Mouse (Mus musculus) forebrain, embryonic 11.5 days (tissue): Measurements from ENCODE around the gene Coq9. TPM values are rescaled to one million over a fixed set of nuclear protein-coding genes. Genes with fewer than 3 reads are reported as not detected.

Experiments
- ATAC-seq: fragments of 200-750 bp; cut with Nextera tagmentation; replicated peaks from 2 replicates; pipeline ENCODE4 v1.8.0; 2017; ENCODE audit warnings: moderate TSS enrichment; ENCODE audit not compliant: low FRiP score
- DNase-seq: peaks from one replicate; pipeline ENCODE4 v3.0.0-alpha.2; 2017; ENCODE audit warnings: low spot score
- H3K27ac ChIP-seq: fragments of 300-500 bp; sonication (generic); 2 replicates; pipeline ENCODE4 v1.5.1; 2014; ENCODE audit warnings: low read depth, low read length
- H3K27me3 ChIP-seq: fragments of 300-500 bp; sonication (generic); 2 replicates; pipeline ENCODE4 v1.6.1; 2014; ENCODE audit warnings: mild to moderate bottlenecking, low read length, mixed read lengths; ENCODE audit not compliant: control insufficient read depth, insufficient read depth
- H3K36me3 ChIP-seq: fragments of 300-500 bp; sonication (generic); 2 replicates; pipeline ENCODE4 v1.6.1; 2014; ENCODE audit warnings: mild to moderate bottlenecking, low read length, moderate library complexity, mixed read lengths; ENCODE audit not compliant: control insufficient read depth, insufficient read depth
- H3K4me1 ChIP-seq: fragments of 300-500 bp; sonication (generic); replicated peaks from 2 replicates; pipeline ENCODE4 v1.6.1; 2014; ENCODE audit warnings: low read length, mixed read lengths; ENCODE audit not compliant: control insufficient read depth, insufficient read depth
- H3K4me2 ChIP-seq: fragments of 300-500 bp; sonication (generic); 2 replicates; pipeline ENCODE4 v1.6.1; 2014; ENCODE audit warnings: low read depth, mild to moderate bottlenecking, low read length, moderate library complexity, mixed read lengths; ENCODE audit not compliant: severe bottlenecking
- H3K4me3 ChIP-seq: fragments of 300-500 bp; sonication (generic); 2 replicates; pipeline ENCODE4 v1.5.1; 2014; ENCODE audit warnings: low read depth, low read length
- H3K9ac ChIP-seq: fragments of 300-500 bp; sonication (generic); 2 replicates; pipeline ENCODE4 v1.6.1; 2014; ENCODE audit warnings: low read length
- H3K9me3 ChIP-seq: fragments of 300-500 bp; sonication (generic); 2 replicates; pipeline ENCODE4 v1.6.1; 2016; ENCODE audit warnings: low read length, mixed read lengths; ENCODE audit not compliant: control insufficient read depth
- WGBS: fragments of 180-500 bp; shearing (Covaris S2); extraction: QIAGEN DNeasy Blood & Tissue Kit; methylation state at CpG from one replicate; pipeline ENCODE4 v1.1.7; 2014; 5-methylcytosine and 5-hydroxymethylcytosine counted together
- polyA plus RNA-seq: library from polyadenylated mRNA; unstranded; fragments of >200 nt; fragmentation: Nextera tagmentation; extraction: Ambion mirVana; gene quantifications from 2 replicates; pipeline ENCODE4 v1.2.1, GENCODE M21; 2014

The Coq9 gene
- polyA plus RNA-seq, 1 experiment from 2014 or later, result 53.7 TPM

DNA sequence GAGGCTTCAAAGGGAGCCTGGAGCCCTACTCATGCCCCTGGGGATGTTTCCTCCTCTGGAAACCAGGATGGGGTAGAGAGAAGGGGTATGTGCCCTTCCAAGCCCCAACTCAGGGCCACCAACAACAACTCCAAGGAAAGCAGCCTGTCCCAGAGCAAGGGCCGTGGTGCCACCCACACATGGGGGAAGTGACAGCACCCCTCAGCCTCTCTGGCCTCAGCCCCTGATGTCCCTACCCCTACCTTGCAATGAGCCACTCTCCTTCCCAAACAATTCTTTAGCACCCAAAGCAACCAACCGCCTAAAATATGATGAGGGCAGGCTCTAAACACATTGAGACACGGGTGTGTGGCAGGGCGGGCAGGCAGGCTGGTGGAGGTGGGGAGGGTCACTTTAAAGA, 31.9 kb downstream of the Coq9 start:
- H3K36me3 ChIP-seq, result no peaks in the 10 kb centered on the region; the same call in 1 of the 2 replicates
- H3K4me3 ChIP-seq, result peak overlapping the region; percentile 37; the same call in 1 of the 2 replicates
- ATAC-seq (no peak), DNase-seq (no peak)
- H3K9me3 ChIP-seq, result no peaks in the 10 kb centered on the region
- peak overlapping the region; percentile 76 for H3K4me2 ChIP-seq
- H3K27ac ChIP-seq, result no peak overlapping the region
- peaks cover 16% of the 10 kb centered on the region; the same call in 1 of the 2 replicates for H3K4me1 ChIP-seq
- H3K27me3 ChIP-seq, result peaks cover 8% of the 10 kb centered on the region
- 8% methylated on average over 4 of the region's 4 CpGs for WGBS
- H3K9ac ChIP-seq, result no peak overlapping the region; the same call in 1 of the 2 replicates

GRCm38 (mm10) chr8:94870474-94871107, 32.5 kb downstream of the Coq9 start:
- Histone ChIP-seq H3K4me3 (peak overlapping the region; percentile 37), H3K9me3 (no peaks in the 10 kb centered on the region), H3K27me3 (peaks cover 14% of the 10 kb centered on the region), H3K4me1 (peaks cover 20% of the 10 kb centered on the region; the same call in 1 of the 2 replicates), H3K4me2 (peak overlapping the region; percentile 76), H3K9ac (peak overlapping the region; percentile 57), H3K27ac (no peak overlapping the region), H3K36me3 (no peaks in the 10 kb centered on the region; the same call in 1 of the 2 replicates)
- DNase-seq (peak; percentile 58), ATAC-seq (peak; percentile 9; the same call in 1 of the 2 replicates)
- WGBS, result 1% methylated on average over 20 of the region's 22 CpGs

DNA sequence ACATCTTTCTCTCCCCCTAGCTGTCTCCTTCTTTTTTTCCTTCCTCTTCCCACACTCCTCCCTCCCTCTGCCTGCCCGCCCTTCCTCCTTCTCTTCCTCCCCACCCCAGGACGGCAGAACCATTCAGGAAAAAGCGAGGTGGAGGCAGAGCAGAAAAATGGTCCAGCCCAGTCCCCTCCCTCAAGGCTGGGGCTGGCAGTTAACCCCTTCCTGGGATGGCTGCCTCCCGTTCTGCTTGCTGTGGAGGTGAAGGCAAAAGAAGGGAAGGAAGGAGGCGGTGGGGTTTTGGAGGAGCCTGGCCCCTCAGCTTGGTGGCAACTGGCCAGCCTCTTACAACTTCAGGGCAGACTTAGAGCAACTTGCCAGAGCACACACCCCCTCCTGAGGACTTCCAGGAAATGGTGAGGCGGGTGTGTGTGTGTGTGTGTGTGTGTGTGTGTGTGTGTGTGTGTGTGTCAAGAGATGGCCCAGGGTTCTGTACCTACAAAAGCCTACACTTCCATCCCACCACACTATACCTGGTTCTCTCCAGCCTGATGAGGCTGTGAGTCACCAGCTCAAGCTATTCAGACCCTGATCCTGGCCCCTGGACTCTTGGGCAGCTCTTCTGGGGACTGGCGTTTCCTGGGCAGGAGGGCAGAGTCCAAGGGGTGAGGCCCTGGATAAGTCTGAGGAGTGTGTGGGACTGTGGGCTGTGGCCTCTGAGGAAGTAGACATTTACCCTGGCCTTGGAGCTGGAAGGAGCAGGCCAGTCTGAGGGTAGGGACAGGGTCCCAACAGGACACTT, 33.2 kb downstream of the Coq9 start:
- Histone ChIP-seq H3K27ac (0 out of 2 replicates have a peak overlapping the region, but pooled peaks have one; percentile 31), H3K9me3 (no peaks in the 10 kb centered on the region), H3K4me2 (peak overlapping the region; percentile 76), H3K27me3 (peaks cover 15% of the 10 kb centered on the region), H3K4me1 (peaks cover 22% of the 10 kb centered on the region; the same call in 1 of the 2 replicates), H3K9ac (peak overlapping the region; percentile 57), H3K4me3 (peak overlapping the region; percentile 37), H3K36me3 (no peaks in the 10 kb centered on the region; the same call in 1 of the 2 replicates)
- ATAC-seq, result peak; percentile 59
- WGBS, result 6% methylated on average over 7 of the region's 7 CpGs
- peak; percentile 74 for DNase-seq

- Histone ChIP-seq H3K4me1 (peaks cover 22% of the 10 kb centered on the region; the same call in 1 of the 2 replicates), H3K4me2 (no peak overlapping the region), H3K27me3 (peaks cover 15% of the 10 kb centered on the region), H3K9ac (0 out of 2 replicates have a peak overlapping the region, but pooled peaks have one; percentile 27), H3K4me3 (no peak overlapping the region), H3K9me3 (no peaks in the 10 kb centered on the region), H3K27ac (peak overlapping the region; percentile 31; the same call in 1 of the 2 replicates), H3K36me3 (no peaks in the 10 kb centered on the region)
- DNase-seq (peak; percentile 61), ATAC-seq (no peak)
- 43% methylated on average over 3 of the region's 3 CpGs for WGBS
Observed at GRCm38 (mm10) chr8:94872156-94872555, 34.0 kb downstream of the Coq9 start.

GRCm38 (mm10) chr8:94872576-94872975, 34.5 kb downstream of the Coq9 start:
- H3K4me2 ChIP-seq, result no peak overlapping the region
- DNase-seq, result no peak
- H3K36me3 ChIP-seq, result no peaks in the 10 kb centered on the region
- 71% methylated on average over 2 of the region's 2 CpGs for WGBS
- H3K27me3 ChIP-seq, result peaks cover 15% of the 10 kb centered on the region
- no peak overlapping the region for H3K4me3 ChIP-seq
- H3K4me1 ChIP-seq, result peaks cover 22% of the 10 kb centered on the region; the same call in 1 of the 2 replicates
- no peak overlapping the region for H3K9ac ChIP-seq
- H3K27ac ChIP-seq, result no peak overlapping the region
- ATAC-seq, result no peak
- no peaks in the 10 kb centered on the region for H3K9me3 ChIP-seq

DNA sequence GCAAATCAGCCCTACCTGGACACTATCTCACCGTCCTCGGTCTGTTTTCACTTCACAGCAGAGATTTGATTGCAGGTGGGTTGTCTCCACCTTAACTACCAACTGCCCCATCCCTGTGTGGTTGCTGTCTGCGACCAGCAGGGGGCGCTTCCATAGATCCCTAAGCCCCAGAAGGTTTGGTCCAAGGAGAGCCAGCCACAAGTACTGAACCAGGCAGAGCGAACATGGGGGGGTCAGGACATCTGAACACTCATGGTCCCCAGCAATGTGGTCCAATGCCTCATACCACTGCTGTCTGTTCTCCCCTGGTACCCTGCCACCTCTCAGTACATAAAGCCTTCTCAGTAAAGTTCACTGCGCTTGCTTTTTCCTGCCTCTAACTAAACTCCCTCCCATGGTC, 36.2 kb downstream of the Coq9 start:
- Histone ChIP-seq H3K36me3 (no peaks in the 10 kb centered on the region), H3K4me2 (peak overlapping the region; percentile 98; the same call in 1 of the 2 replicates), H3K27me3 (peaks cover 15% of the 10 kb centered on the region), H3K9ac (no peak overlapping the region), H3K27ac (no peak overlapping the region), H3K4me1 (peaks cover 18% of the 10 kb centered on the region; the same call in 1 of the 2 replicates), H3K4me3 (no peak overlapping the region), H3K9me3 (no peaks in the 10 kb centered on the region)
- DNase-seq (peak; percentile 82), ATAC-seq (no peak)
- 15% methylated on average over 6 of the region's 6 CpGs for WGBS

DNA sequence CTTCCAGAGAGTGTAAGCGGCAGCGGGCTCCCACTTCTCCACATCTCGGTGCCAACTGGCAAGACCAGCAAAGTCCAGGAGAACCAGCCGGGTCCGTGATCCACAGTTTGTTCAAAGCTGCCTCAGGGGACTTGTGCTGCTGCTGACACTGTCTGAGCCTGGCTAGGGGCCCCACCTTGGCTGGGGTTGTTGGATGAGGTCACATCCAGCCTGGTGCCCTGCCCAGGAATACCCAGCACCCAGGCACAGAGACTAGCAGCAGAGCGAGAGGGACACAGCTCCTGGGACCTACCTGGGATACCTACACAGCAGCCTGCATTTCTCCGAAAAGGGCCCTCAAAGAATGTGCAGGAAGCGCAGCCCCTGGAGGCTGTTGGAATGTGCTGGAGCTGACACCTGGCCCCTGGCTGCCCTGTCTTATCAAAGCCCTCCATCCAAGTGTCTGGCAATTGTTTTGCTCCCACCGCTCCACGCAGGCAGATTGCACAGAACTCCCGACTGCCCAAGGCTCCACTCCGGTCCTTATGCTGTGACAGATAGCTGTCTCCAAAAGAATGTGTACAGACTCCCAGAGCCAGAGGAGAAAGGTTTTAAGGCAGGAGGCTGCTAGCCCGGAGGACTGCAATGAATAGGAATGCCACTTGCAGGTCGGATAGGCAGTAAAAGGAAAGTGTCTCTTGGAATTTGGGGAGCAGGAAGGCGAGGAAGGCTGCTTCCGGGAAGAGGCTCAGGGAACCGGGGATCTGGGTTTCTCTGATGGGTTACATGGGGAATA, 37.2 kb downstream of the Coq9 start:
- Histone ChIP-seq H3K4me3 (peak overlapping the region; percentile 57), H3K9me3 (no peaks in the 10 kb centered on the region), H3K4me2 (peak overlapping the region; percentile 98), H3K36me3 (no peaks in the 10 kb centered on the region), H3K9ac (peak overlapping the region; percentile 51), H3K4me1 (peaks cover 18% of the 10 kb centered on the region; the same call in 1 of the 2 replicates), H3K27ac (no peak overlapping the region), H3K27me3 (peaks cover 15% of the 10 kb centered on the region)
- DNase-seq (peak; percentile 62), ATAC-seq (no peak)
- 17% methylated on average over 17 of the region's 17 CpGs for WGBS

- peak overlapping the region; percentile 51 for H3K9ac ChIP-seq
- H3K9me3 ChIP-seq, result no peaks in the 10 kb centered on the region
- under 1% methylated on average over 16 of the region's 20 CpGs for WGBS
- DNase-seq, result no peak
- peak overlapping the region; percentile 98 for H3K4me2 ChIP-seq
- H3K4me1 ChIP-seq, result peaks cover 13% of the 10 kb centered on the region; the same call in 1 of the 2 replicates
- no peaks in the 10 kb centered on the region for H3K36me3 ChIP-seq
- H3K27ac ChIP-seq, result no peak overlapping the region
- peak overlapping the region; percentile 57 for H3K4me3 ChIP-seq
- no peak for ATAC-seq
- peaks cover 15% of the 10 kb centered on the region for H3K27me3 ChIP-seq
Observed at GRCm38 (mm10) chr8:94875871-94876150, 37.7 kb downstream of the Coq9 start.
